Mouse (Mus musculus) liver, embryonic 14.5 days (tissue): ENCODE results near the gene Pde4a.
"Not testable (repeated sequence)": the region's sequence is repeated elsewhere in the genome, so short reads cannot be mapped to it uniquely, and the experiment has no call there.

ENCODE experiments used
- CTCF ChIP-seq: IDR thresholded peaks from 2 replicates; pipeline ENCODE4 v1.5.1; 2016; ENCODE audit warnings: antibody characterized with exemption, low read depth, control low read depth
- EP300 ChIP-seq: IDR thresholded peaks from 2 replicates; pipeline ENCODE4 v1.6.1; 2016; ENCODE audit warnings: antibody characterized with exemption, low read depth

- not testable (repeated sequence) for TF ChIP-seq CTCF, EP300
Observed at GRCm38 (mm10) chr9:21195736-21196505, 30.4 kb downstream of the Pde4a start.
